Mouse (Mus musculus): ENCODE data around the gene Fam205a1. TPM values are rescaled to one million over a fixed set of nuclear protein-coding genes. Genes with fewer than 3 reads are reported as not detected.
"Not testable (repeated sequence)": the region's sequence is repeated elsewhere in the genome, so short reads cannot be mapped to it uniquely, and the experiment has no call there.

Gene Fam205a1
- polyA plus RNA-seq, 1 experiment, result not detected

DNA sequence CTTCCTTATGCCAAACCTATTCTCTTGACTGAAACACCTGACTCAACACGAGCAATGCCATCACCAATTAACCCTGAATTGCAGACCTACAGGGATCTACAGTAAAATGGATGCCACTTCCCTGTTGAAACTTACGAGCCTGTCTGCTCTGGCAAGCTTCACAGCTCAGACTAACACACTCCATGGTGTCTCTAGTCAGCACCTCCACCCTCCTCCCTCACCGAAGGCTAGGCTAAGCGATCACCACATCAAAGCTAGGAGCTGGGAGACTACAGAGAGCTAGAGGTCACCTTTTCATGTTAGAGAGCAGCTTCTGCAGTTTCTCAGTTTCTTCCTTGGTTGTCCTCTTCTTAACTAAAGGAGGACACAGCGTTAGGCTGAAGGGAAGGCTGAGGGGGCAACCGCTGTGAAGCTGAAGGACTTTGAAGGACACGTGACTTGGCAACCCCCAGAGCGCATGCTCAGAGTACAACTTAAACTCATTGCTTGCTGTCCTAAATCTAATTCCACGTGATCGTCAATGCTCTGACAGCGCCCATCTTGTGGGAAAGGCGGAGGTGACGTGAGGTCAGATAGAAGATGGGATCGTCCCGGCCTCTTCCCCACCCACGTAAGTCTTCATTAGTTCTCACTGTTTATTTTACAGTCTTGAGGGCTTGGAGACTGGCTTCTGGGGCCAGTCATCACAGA lies 19.2 kb upstream of the Fam205a1 start:
- 65% methylated on average over 16 of the region's 16 CpGs for WGBS
- Histone ChIP-seq H3K27ac (ENCODE audit: insufficient read depth, low read depth, low read length) (no peak overlapping the region), H3K36me3 (ENCODE audit: control insufficient read depth, insufficient read depth, low read length) (no peaks in the 10 kb centered on the region), H3K4me1 (ENCODE audit: control insufficient read depth, insufficient read depth, insufficient read length, low read length) (no peaks in the 10 kb centered on the region), H3K27me3 (ENCODE audit: control insufficient read depth, insufficient read depth, low read length) (no peaks in the 10 kb centered on the region), H3K4me3 (ENCODE audit: low read depth, low read length) (no peak overlapping the region)
- TF ChIP-seq POLR2A (IDR thresholded peaks at IDR 0.05; ENCODE audit: low read depth, low read length), result no peak
- TF ChIP-seq CTCF (IDR thresholded peaks at IDR 0.05; ENCODE audit: extremely low read depth, insufficient read length, insufficient replicate concordance, low read depth, low read length), result no peak

DNA sequence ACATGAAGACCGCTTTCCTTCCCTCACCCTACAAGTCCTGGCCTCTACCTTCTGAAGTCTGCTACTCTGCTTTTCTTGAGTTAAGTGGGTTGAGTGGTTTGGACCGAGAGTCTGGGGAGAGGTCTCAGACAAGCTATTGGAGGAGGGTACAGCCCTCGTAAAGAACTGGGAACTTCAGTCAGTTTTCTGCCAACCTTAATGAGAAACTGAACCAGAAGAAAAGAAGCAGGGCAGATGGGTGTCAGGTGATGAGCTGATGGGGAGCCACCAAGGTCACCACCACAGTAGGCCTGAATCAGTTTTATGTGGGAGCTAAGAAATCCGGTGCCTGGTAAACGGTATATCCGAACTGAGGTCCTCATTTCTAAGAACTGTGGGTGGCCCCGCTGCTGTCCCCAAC lies 18.5 kb upstream of the Fam205a1 start:
- TF ChIP-seq CTCF (IDR thresholded peaks at IDR 0.05; ENCODE audit: extremely low read depth, insufficient read length, insufficient replicate concordance, low read depth, low read length) (no peak), POLR2A (IDR thresholded peaks at IDR 0.05; ENCODE audit: low read depth, low read length) (no peak)
- 89% methylated on average over 7 of the region's 7 CpGs for WGBS
- H3K27me3 ChIP-seq (ENCODE audit: control insufficient read depth, insufficient read depth, low read length), result no peaks in the 10 kb centered on the region
- no peaks in the 10 kb centered on the region for H3K36me3 ChIP-seq (ENCODE audit: control insufficient read depth, insufficient read depth, low read length)
- H3K27ac ChIP-seq (ENCODE audit: insufficient read depth, low read depth, low read length), result no peak overlapping the region
- H3K4me3 ChIP-seq (ENCODE audit: low read depth, low read length), result no peak overlapping the region
- no peaks in the 10 kb centered on the region for H3K4me1 ChIP-seq (ENCODE audit: control insufficient read depth, insufficient read depth, insufficient read length, low read length)

DNA sequence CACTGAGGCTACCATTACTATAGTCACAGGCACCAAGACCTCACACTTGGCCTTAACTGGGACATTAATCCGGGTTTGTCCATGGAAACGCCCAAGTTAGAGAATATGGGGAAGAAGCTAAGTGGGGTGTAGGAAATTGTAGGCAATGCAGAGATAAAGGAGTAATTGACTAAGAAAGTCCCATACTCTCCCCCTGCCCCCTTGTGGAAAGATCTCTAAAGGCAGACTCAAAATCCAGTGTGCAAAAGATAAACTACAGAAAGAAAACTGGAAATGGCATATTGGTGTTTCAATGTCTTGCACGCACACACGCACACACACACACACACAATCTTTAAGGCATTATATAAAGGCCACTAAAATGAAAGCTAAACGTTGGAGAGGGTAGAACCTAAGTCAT lies 17.1 kb upstream of the Fam205a1 start:
- Histone ChIP-seq H3K4me3 (ENCODE audit: low read depth, low read length) (no peak overlapping the region), H3K27ac (ENCODE audit: insufficient read depth, low read depth, low read length) (no peak overlapping the region), H3K36me3 (ENCODE audit: control insufficient read depth, insufficient read depth, low read length) (no peaks in the 10 kb centered on the region), H3K4me1 (ENCODE audit: control insufficient read depth, insufficient read depth, insufficient read length, low read length) (no peaks in the 10 kb centered on the region), H3K27me3 (ENCODE audit: control insufficient read depth, insufficient read depth, low read length) (no peaks in the 10 kb centered on the region)
- 64% methylated on average over 5 of the region's 5 CpGs for WGBS
- TF ChIP-seq POLR2A (IDR thresholded peaks at IDR 0.05; ENCODE audit: low read depth, low read length), result no peak
- TF ChIP-seq CTCF (IDR thresholded peaks at IDR 0.05; ENCODE audit: extremely low read depth, insufficient read length, insufficient replicate concordance, low read depth, low read length), result no peak

DNA sequence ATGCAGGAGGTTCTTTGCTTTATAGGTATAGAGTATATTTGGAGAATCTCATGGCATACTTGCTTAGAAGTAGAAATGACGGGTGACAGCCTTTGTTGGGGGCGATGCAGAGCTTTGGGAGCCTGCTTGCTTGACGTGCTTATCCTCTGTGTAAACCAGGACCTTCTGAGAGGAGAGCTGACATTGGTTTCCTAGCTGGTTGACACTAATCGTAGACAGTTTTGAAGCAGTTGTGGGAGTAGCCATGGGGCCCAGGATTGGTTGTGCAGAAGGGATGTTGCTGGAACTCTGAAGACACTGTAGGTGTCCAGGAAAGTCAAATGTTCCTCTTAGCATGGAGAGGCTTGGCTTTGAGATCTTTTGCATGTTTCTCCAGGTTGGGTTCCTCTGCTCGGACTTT lies 14.5 kb upstream of the Fam205a1 start:
- Histone ChIP-seq H3K4me3 (ENCODE audit: low read depth, low read length) (no peak overlapping the region), H3K27me3 (ENCODE audit: control insufficient read depth, insufficient read depth, low read length) (no peaks in the 10 kb centered on the region), H3K27ac (ENCODE audit: insufficient read depth, low read depth, low read length) (no peak overlapping the region), H3K36me3 (ENCODE audit: control insufficient read depth, insufficient read depth, low read length) (no peaks in the 10 kb centered on the region), H3K4me1 (ENCODE audit: control insufficient read depth, insufficient read depth, insufficient read length, low read length) (no peaks in the 10 kb centered on the region)
- WGBS, result 85% methylated on average over 5 of the region's 5 CpGs
- TF ChIP-seq POLR2A (IDR thresholded peaks at IDR 0.05; ENCODE audit: low read depth, low read length) (no peak), CTCF (IDR thresholded peaks at IDR 0.05; ENCODE audit: extremely low read depth, insufficient read length, insufficient replicate concordance, low read depth, low read length) (no peak)

DNA sequence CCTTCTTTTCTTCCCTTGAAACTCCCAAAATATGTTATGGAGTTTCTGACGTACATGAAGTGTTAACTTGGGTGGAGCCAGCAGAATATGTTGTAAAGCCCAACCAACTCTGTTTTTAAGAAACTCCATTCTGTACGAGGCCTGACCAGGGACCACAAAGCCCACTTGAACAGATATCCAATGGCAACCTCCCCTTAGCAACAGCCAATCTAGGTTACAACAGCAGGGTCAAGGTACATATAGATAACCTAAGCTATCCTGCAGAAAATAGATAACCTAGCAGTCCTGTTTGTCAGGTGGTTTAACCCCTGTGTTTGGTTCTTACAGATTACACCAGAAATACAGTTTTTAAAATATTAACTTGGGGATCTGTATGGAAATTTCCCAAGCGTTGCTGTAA lies 13.7 kb upstream of the Fam205a1 start:
- Histone ChIP-seq H3K36me3 (ENCODE audit: control insufficient read depth, insufficient read depth, low read length) (no peaks in the 10 kb centered on the region), H3K4me3 (ENCODE audit: low read depth, low read length) (no peak overlapping the region), H3K27ac (ENCODE audit: insufficient read depth, low read depth, low read length) (no peak overlapping the region), H3K4me1 (ENCODE audit: control insufficient read depth, insufficient read depth, insufficient read length, low read length) (no peaks in the 10 kb centered on the region), H3K27me3 (ENCODE audit: control insufficient read depth, insufficient read depth, low read length) (no peaks in the 10 kb centered on the region)
- WGBS, result 26% methylated on average over 3 of the region's 3 CpGs
- TF ChIP-seq POLR2A (IDR thresholded peaks at IDR 0.05; ENCODE audit: low read depth, low read length), result no peak
- no peak for TF ChIP-seq CTCF (IDR thresholded peaks at IDR 0.05; ENCODE audit: extremely low read depth, insufficient read length, insufficient replicate concordance, low read depth, low read length)

DNA sequence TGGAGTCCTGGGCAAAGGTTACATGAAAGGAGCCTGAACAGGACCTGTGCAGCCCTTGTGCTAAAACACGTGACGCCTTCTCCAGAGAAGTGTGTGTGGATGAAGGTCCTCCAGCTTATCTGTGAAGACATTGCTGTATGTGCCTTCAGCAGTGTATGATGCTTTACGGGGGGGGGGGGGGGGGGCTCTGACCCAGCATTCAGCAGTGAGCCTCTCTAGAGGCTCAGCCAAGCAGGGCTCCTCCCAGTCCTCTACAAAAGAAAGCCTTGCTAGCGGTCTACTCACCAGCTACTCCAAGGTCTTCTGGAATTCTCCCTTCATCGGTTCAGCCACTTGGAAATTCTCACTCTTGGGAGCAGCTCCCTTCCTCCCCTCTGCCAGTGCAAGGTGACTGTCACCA lies 9.8 kb upstream of the Fam205a1 start:
- not testable (repeated sequence) for H3K4me1 ChIP-seq (ENCODE audit: control insufficient read depth, insufficient read depth, insufficient read length, low read length); H3K36me3 ChIP-seq (ENCODE audit: control insufficient read depth, insufficient read depth, low read length); H3K27ac ChIP-seq (ENCODE audit: insufficient read depth, low read depth, low read length); H3K4me3 ChIP-seq (ENCODE audit: low read depth, low read length); H3K27me3 ChIP-seq (ENCODE audit: control insufficient read depth, insufficient read depth, low read length)
- WGBS, result 82% methylated on average over 4 of the region's 5 CpGs

DNA sequence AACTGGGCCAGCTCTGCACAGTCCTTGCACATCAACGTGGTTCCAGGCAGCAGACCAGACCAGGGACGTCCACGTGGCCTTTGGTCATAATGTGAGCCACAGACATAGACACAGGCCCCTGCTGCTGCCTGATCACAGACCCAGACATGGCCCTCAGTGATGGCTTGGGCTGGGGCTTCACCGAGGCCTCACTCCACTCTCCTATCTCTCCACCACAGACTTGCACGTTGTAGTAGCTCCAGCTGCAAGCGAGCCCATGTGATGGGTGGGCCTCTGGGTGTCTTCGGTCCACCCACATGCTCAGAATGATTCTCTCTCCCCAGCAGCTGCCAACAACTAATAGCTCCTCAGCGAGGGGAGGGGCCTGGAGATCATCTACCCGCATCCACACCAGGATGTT lies 6.8 kb upstream of the Fam205a1 start:
- WGBS, result 73% methylated on average over 9 of the region's 9 CpGs
- H3K4me3 ChIP-seq (ENCODE audit: low read depth, low read length); H3K27ac ChIP-seq (ENCODE audit: insufficient read depth, low read depth, low read length); H3K27me3 ChIP-seq (ENCODE audit: control insufficient read depth, insufficient read depth, low read length); H3K36me3 ChIP-seq (ENCODE audit: control insufficient read depth, insufficient read depth, low read length); H3K4me1 ChIP-seq (ENCODE audit: control insufficient read depth, insufficient read depth, insufficient read length, low read length): not testable (repeated sequence)

DNA sequence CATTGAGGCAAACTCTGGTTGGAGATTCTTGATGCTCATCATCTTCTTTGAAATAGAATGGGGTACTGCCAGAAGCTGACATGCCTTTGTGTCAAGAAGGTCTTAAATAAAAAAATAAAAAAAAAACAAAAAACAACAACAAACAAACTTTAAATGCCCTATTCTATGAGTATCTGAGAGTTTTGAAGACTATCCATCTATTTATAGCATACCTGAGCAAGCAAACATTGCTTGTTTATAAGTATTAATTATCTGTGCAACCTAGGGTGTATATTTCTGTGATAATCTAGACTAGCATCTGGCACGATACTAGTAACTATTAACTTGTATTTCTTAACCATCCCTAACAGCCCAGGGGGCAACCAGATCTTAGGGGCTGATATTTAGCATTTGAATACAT lies 3.0 kb upstream of the Fam205a1 start, which contains the start of gene Gm12394:
Gm12394 (minus strand) TSS at position 101 of the 400 bp plus-strand sequence.
- not testable (repeated sequence) for H3K36me3 ChIP-seq (ENCODE audit: control insufficient read depth, insufficient read depth, low read length); H3K4me3 ChIP-seq (ENCODE audit: low read depth, low read length); H3K27ac ChIP-seq (ENCODE audit: insufficient read depth, low read depth, low read length); H3K27me3 ChIP-seq (ENCODE audit: control insufficient read depth, insufficient read depth, low read length); H3K4me1 ChIP-seq (ENCODE audit: control insufficient read depth, insufficient read depth, insufficient read length, low read length)
- 77% methylated on average over 1 of the region's 1 CpGs for WGBS

Other genes starting within 250 kb of the Fam205a1 start
- gene Gm10591, start 241.7 kb downstream of the Fam205a1 start, polyA plus RNA-seq (2012; rRNA removed), result 0.57 TPM in 1 of 2 replicates, not detected in the other
- 0.61 and 1.3 TPM in 2 replicates for gene Gm2564, start 224.2 kb downstream of the Fam205a1 start, polyA plus RNA-seq (2012; rRNA removed)
- not detected in 2 replicates for gene Ccl27b, start 198.6 kb downstream of the Fam205a1 start, polyA plus RNA-seq (2012; rRNA removed)
- gene Il11ra2, start 192.0 kb downstream of the Fam205a1 start, polyA plus RNA-seq (2012; rRNA removed), result not detected in 2 replicates
- gene 4930578G10Rik, start 118.3 kb downstream of the Fam205a1 start, polyA plus RNA-seq (2012; rRNA removed), result not detected in 2 replicates
- gene Ccl19, start 97.3 kb downstream of the Fam205a1 start, polyA plus RNA-seq (2012; rRNA removed), result 6.3 and 7.7 TPM in 2 replicates
- gene Ccl21a, start 79.9 kb downstream of the Fam205a1 start, polyA plus RNA-seq (2012; rRNA removed), result 31.7 and 33.1 TPM in 2 replicates
- gene Gm12394, start 2.9 kb upstream of the Fam205a1 start, polyA plus RNA-seq (2012; rRNA removed), result not detected in 2 replicates
- not detected in 2 replicates for gene Fam205c, start 20.3 kb upstream of the Fam205a1 start, polyA plus RNA-seq (2012; rRNA removed)
- 0.37 and 0.46 TPM in 2 replicates for gene Phf24, start 62.8 kb upstream of the Fam205a1 start, polyA plus RNA-seq (2012; rRNA removed)
- 4.2 and 6.5 TPM in 2 replicates for gene Dnajb5, start 95.9 kb upstream of the Fam205a1 start, polyA plus RNA-seq (2012; rRNA removed)
- gene 1700022I11Rik, start 115.7 kb upstream of the Fam205a1 start, polyA plus RNA-seq (2012; rRNA removed), result not detected in 2 replicates
- 44.3 and 78.2 TPM in 2 replicates for gene Vcp, start 146.6 kb upstream of the Fam205a1 start, polyA plus RNA-seq (2012; rRNA removed)
- gene Fancg, start 156.6 kb upstream of the Fam205a1 start, polyA plus RNA-seq (2012; rRNA removed), result 3.9 and 9.5 TPM in 2 replicates
- gene Pigo, start 171.9 kb upstream of the Fam205a1 start, polyA plus RNA-seq (2012; rRNA removed), result 20.0 and 30.6 TPM in 2 replicates
- 38.7 and 62.8 TPM in 2 replicates for gene Stoml2, start 177.8 kb upstream of the Fam205a1 start, polyA plus RNA-seq (2012; rRNA removed)
- gene Fam214b, start 192.3 kb upstream of the Fam205a1 start, polyA plus RNA-seq (2012; rRNA removed), result 36.1 and 70.5 TPM in 2 replicates
- gene Unc13b, start 205.1 kb upstream of the Fam205a1 start, polyA plus RNA-seq (2012; rRNA removed), result 5.5 and 7.0 TPM in 2 replicates